Mouse (Mus musculus) cerebellum, adult 9-10 months (tissue): Measurements from ENCODE around the gene Med24.
"Not testable (repeated sequence)": the region's sequence is repeated elsewhere in the genome, so short reads cannot be mapped to it uniquely, and the experiment has no call there.

Source experiments
- DNase-seq: peaks from one replicate; pipeline ENCODE4 v3.0.0; 2022

Gene Med24

GRCm38 (mm10) chr11:98686976-98687375, 42.3 kb downstream of the Med24 start:
- no peak for DNase-seq

- peak; percentile 13 for DNase-seq
These were observed 43.6 kb downstream of the Med24 start for GRCm38 (mm10) chr11:98685642-98686041.

- no peak for DNase-seq
These were observed 46.4 kb downstream of the Med24 start for GRCm38 (mm10) chr11:98682811-98683210.

- DNase-seq: peak; percentile 98
These were observed 47.2 kb downstream of the Med24 start, which contains the start of gene Psmd3 for GRCm38 (mm10) chr11:98681786-98682745. Gene Psmd3 (plus strand): TSS chr11:98682554.

- DNase-seq: no peak
These were observed 48.0 kb downstream of the Med24 start for GRCm38 (mm10) chr11:98681186-98681585.

- DNase-seq: not testable (repeated sequence)
These were observed 48.6 kb downstream of the Med24 start for GRCm38 (mm10) chr11:98680595-98680994.

- DNase-seq: no peak
These were observed 49.2 kb downstream of the Med24 start for GRCm38 (mm10) chr11:98680023-98680422.

- no peak for DNase-seq
These were observed 53.3 kb downstream of the Med24 start for GRCm38 (mm10) chr11:98675829-98676363.

GRCm38 (mm10) chr11:98673136-98673535, 56.1 kb downstream of the Med24 start:
- not testable (repeated sequence) for DNase-seq

GRCm38 (mm10) chr11:98672482-98672881, 56.8 kb downstream of the Med24 start:
- no peak for DNase-seq

- no peak for DNase-seq
These were observed 57.4 kb downstream of the Med24 start for GRCm38 (mm10) chr11:98671857-98672256.

- no peak for DNase-seq
These were observed 57.9 kb downstream of the Med24 start for GRCm38 (mm10) chr11:98671284-98671815.

GRCm38 (mm10) chr11:98668984-98669383, 60.3 kb downstream of the Med24 start:
- no peak for DNase-seq

GRCm38 (mm10) chr11:98664091-98664490, 65.1 kb downstream of the Med24 start, which contains the start of gene Gsdma:
Gene Gsdma (plus strand): TSS chr11:98664351.
- no peak for DNase-seq

GRCm38 (mm10) chr11:98660517-98660916, 68.7 kb downstream of the Med24 start:
- peak; percentile 69 for DNase-seq

- DNase-seq: peak; percentile 27
These were observed 74.2 kb downstream of the Med24 start for GRCm38 (mm10) chr11:98655076-98655475.
